ENCODE assay signal across 13 mouse cellular contexts in genomic region chr4:136186739-136187472, GRCm38 (mm10). TPM values are rescaled to one million over a fixed set of nuclear protein-coding genes. Genes with fewer than 3 reads are reported as not detected.
DNase-seq lines count a peak whose midpoint lies in the region; ATAC-seq and TF ChIP-seq lines count a peak whose summit lies in the region.
"Had no signal": no experiment of that assay in that cellular context is flagged by ENCODE, and none has a peak within 500 bp of the region (broad histone marks: within the 10 kb centered on the region; RNA-seq: fewer than 3 reads in every experiment).

No protein-coding gene starts in this region.

- H3K27me3 ChIP-seq in G1E (ENCODE audit: insufficient read depth, low read length): no peaks in the 10 kb centered on the region
- no peaks in the 10 kb centered on the region for H3K27me3 ChIP-seq in intestine, embryonic 14.5 days (replicated peaks; ENCODE audit: control insufficient read depth, insufficient read depth, low read length)
- H3K27me3 ChIP-seq in liver, embryonic 11.5 days (replicated peaks; ENCODE audit: control insufficient read depth, insufficient read depth, low read length): no peaks in the 10 kb centered on the region
- no peaks in the 10 kb centered on the region for H3K27me3 ChIP-seq in midbrain, embryonic 11.5 days (ENCODE audit: control insufficient read depth, insufficient read depth, low read length)
- H3K27me3 ChIP-seq in limb, embryonic 10.5 days (ENCODE audit: low read depth, poor library complexity, severe bottlenecking): no peaks in the 10 kb centered on the region
- H3K27me3 ChIP-seq: CH12.LX had no signal

- intact Hi-C loops in left cerebral cortex, adult 2 months (cut with DNase I): no loop called here

- no peak for TF ChIP-seq CTCF in G1E (IDR thresholded peaks at IDR 0.05; ENCODE audit: low read depth, low read length)
- TF ChIP-seq CTCF in left cerebral cortex, adult 2 months (IDR thresholded peaks at IDR 0.05): no peak

- no peak for ATAC-seq in G1E (ENCODE audit: extremely low read depth, insufficient number of reproducible peaks, low FRiP score, poor library complexity, severe bottlenecking)
- ATAC-seq in intestine, embryonic 14.5 days (replicated peaks; ENCODE audit: low FRiP score, low TSS enrichment, low read depth): peak; percentile 60
- no peak for ATAC-seq in liver, embryonic 11.5 days (replicated peaks; ENCODE audit: low FRiP score)
- no peak for ATAC-seq in midbrain, embryonic 11.5 days (ENCODE audit: low FRiP score)

- no peak overlapping the region for H3K9ac ChIP-seq in intestine, embryonic 14.5 days (ENCODE audit: low read length)
- no peak overlapping the region for H3K9ac ChIP-seq in liver, embryonic 11.5 days (ENCODE audit: low read depth, low read length)
- no peak overlapping the region for H3K9ac ChIP-seq in midbrain, embryonic 11.5 days (ENCODE audit: low read length)

- H3K9me3 ChIP-seq in G1E (replicated peaks): no peaks in the 10 kb centered on the region
- no peaks in the 10 kb centered on the region for H3K9me3 ChIP-seq in intestine, embryonic 14.5 days (ENCODE audit: control insufficient read depth, low read length)
- H3K9me3 ChIP-seq in liver, embryonic 11.5 days (ENCODE audit: control insufficient read depth, low read length): no peaks in the 10 kb centered on the region
- no peaks in the 10 kb centered on the region for H3K9me3 ChIP-seq in midbrain, embryonic 11.5 days (ENCODE audit: control insufficient read depth, low read length)
- H3K9me3 ChIP-seq in limb, embryonic 10.5 days (replicated peaks): no peaks in the 10 kb centered on the region
- H3K9me3 ChIP-seq: forebrain, embryonic 10.5 days had no signal

- H3K4me1 ChIP-seq in G1E (ENCODE audit: insufficient read depth, low read depth, low read length): peaks cover 40% of the 10 kb centered on the region
- no peaks in the 10 kb centered on the region for H3K4me1 ChIP-seq in intestine, embryonic 14.5 days (replicated peaks; ENCODE audit: control insufficient read depth, insufficient read depth, low read length)
- peaks cover 23% of the 10 kb centered on the region for H3K4me1 ChIP-seq in liver, embryonic 11.5 days (replicated peaks; ENCODE audit: control insufficient read depth, insufficient read depth, low read length)
- H3K4me1 ChIP-seq in midbrain, embryonic 11.5 days (ENCODE audit: control insufficient read depth, insufficient read depth, low read length): no peaks in the 10 kb centered on the region
- no peaks in the 10 kb centered on the region for H3K4me1 ChIP-seq in limb, embryonic 10.5 days
- H3K4me1 ChIP-seq: forebrain, embryonic 10.5 days had no signal

- 0 out of 2 replicates have a peak overlapping the region, but pooled peaks have one; percentile 0 for H3K4me3 ChIP-seq in G1E (ENCODE audit: low read depth, low read length)
- H3K4me3 ChIP-seq in intestine, embryonic 14.5 days (ENCODE audit: low read depth, low read length): no peak overlapping the region
- H3K4me3 ChIP-seq in liver, embryonic 11.5 days (ENCODE audit: low read depth, low read length): no peak overlapping the region
- H3K4me3 ChIP-seq in midbrain, embryonic 11.5 days (ENCODE audit: low read depth, low read length): no peak overlapping the region
- no peak overlapping the region for H3K4me3 ChIP-seq in limb, embryonic 10.5 days
- H3K4me3 ChIP-seq in left cerebral cortex, adult 2 months: no peak overlapping the region
- H3K4me3 ChIP-seq: forebrain, embryonic 10.5 days; layer of hippocampus, adult 2 months had no signal

- H3K27ac ChIP-seq in intestine, embryonic 14.5 days (ENCODE audit: low read depth): no peak overlapping the region
- H3K27ac ChIP-seq in liver, embryonic 11.5 days (ENCODE audit: low read depth, low read length): no peak overlapping the region
- no peak overlapping the region for H3K27ac ChIP-seq in midbrain, embryonic 11.5 days (ENCODE audit: low read depth, low read length)
- no peak overlapping the region for H3K27ac ChIP-seq in limb, embryonic 10.5 days
- H3K27ac ChIP-seq in left cerebral cortex, adult 2 months: no peak overlapping the region
- H3K27ac ChIP-seq: forebrain, embryonic 10.5 days; layer of hippocampus, adult 2 months had no signal

- H3K36me3 ChIP-seq in G1E (replicated peaks): peaks cover 97% of the 10 kb centered on the region
- H3K36me3 ChIP-seq in intestine, embryonic 14.5 days (ENCODE audit: control insufficient read depth, insufficient read depth, low read length): peaks cover 16% of the 10 kb centered on the region; the same call in 1 of the 2 replicates
- H3K36me3 ChIP-seq in liver, embryonic 11.5 days (ENCODE audit: control insufficient read depth, insufficient read depth, low read length): peaks cover 12% of the 10 kb centered on the region; the same call in 1 of the 2 replicates
- no peaks in the 10 kb centered on the region for H3K36me3 ChIP-seq in midbrain, embryonic 11.5 days (ENCODE audit: control insufficient read depth, insufficient read depth, low read length)
- H3K36me3 ChIP-seq in limb, embryonic 10.5 days: peaks cover 69% of the 10 kb centered on the region

- peak overlapping the region; percentile 1 for H3K4me2 ChIP-seq in intestine, embryonic 14.5 days (ENCODE audit: low read length)
- H3K4me2 ChIP-seq in liver, embryonic 11.5 days: peak overlapping the region; percentile 21
- no peak overlapping the region for H3K4me2 ChIP-seq in midbrain, embryonic 11.5 days

- 75% methylated on average over 23 of the region's 23 CpGs for WGBS in intestine, embryonic 14.5 days
- 75% methylated on average over 23 of the region's 23 CpGs for WGBS in liver, embryonic 11.5 days
- 92% methylated on average over 23 of the region's 23 CpGs for WGBS in midbrain, embryonic 11.5 days
- 88% methylated on average over 23 of the region's 23 CpGs for WGBS in limb, embryonic 10.5 days

- no peak for DNase-seq in G1E (ENCODE audit: low spot score)
- no peak for DNase-seq in intestine, embryonic 14.5 days (ENCODE audit: low spot score)
- DNase-seq in liver, embryonic 11.5 days (ENCODE audit: low spot score): no peak
- peak; percentile 64 for DNase-seq in lung, postnatal 14 days
- no peak for DNase-seq in midbrain, embryonic 11.5 days (ENCODE audit: low spot score, missing footprints)
- no peak for DNase-seq in limb, embryonic 10.5 days (ENCODE audit: low spot score)
- no peak for DNase-seq in left cerebral cortex, adult 2 months (ENCODE audit: extremely low spot score in 1 of 2, low spot score in 2 of 2)
- DNase-seq in cerebellum, adult 11 months: no peak
- DNase-seq: heart, postnatal 4 days; right cerebral cortex, adult 18-20 months had no signal

RNA-seq across cellular contexts. Expression of gene E2f2, which starts 14.7 kb away (rescaled TPM):
- total RNA-seq in G1E (2014; fragmentation: Nextera tagmentation) (29.9 and 70.3 TPM in 2 replicates), G1E (2017) (14.1 and 16.3 TPM in 2 replicates)
- 45.6 and 45.9 TPM in 2 replicates for polyA plus RNA-seq in G1E (2012)
- polyA plus RNA-seq in intestine, embryonic 14.5 days (2014; fragmentation: Nextera tagmentation; extraction: Ambion mirVana): 4.1 and 5.0 TPM in 2 replicates
- 9.0 and 9.2 TPM in 2 replicates for polyA plus RNA-seq in liver, embryonic 11.5 days (2014; fragmentation: Nextera tagmentation; extraction: Ambion mirVana)
- 6.8 and 8.0 TPM in 2 replicates for polyA plus RNA-seq in midbrain, embryonic 11.5 days (2014; fragmentation: Nextera tagmentation; extraction: Ambion mirVana)
- polyA plus RNA-seq in limb, embryonic 10.5 days (2016; fragmentation: Nextera tagmentation; extraction: Ambion mirVana): 6.4 and 7.3 TPM in 2 replicates
- total RNA-seq in left cerebral cortex, adult 2 months (2021): 1 to 10 TPM in 1 of 2 experiments, under 1 TPM in 1; 0.36 to 1.3 TPM

RNA-seq across cellular contexts. Expression of gene Asap3, which starts 19.3 kb away (rescaled TPM):
- total RNA-seq in G1E (2014; fragmentation: Nextera tagmentation) (0.30 TPM in 1 of 2 replicates, not detected in the other), G1E (2017) (0.05 and 0.06 TPM in 2 replicates)
- polyA plus RNA-seq in G1E (2012): 0.04 and 0.05 TPM in 2 replicates
- 4.6 and 4.9 TPM in 2 replicates for polyA plus RNA-seq in intestine, embryonic 14.5 days (2014; fragmentation: Nextera tagmentation; extraction: Ambion mirVana)
- 1.8 and 2.9 TPM in 2 replicates for polyA plus RNA-seq in liver, embryonic 11.5 days (2014; fragmentation: Nextera tagmentation; extraction: Ambion mirVana)
- 2.8 and 3.2 TPM in 2 replicates for polyA plus RNA-seq in midbrain, embryonic 11.5 days (2014; fragmentation: Nextera tagmentation; extraction: Ambion mirVana)
- 2.3 and 3.7 TPM in 2 replicates for polyA plus RNA-seq in limb, embryonic 10.5 days (2016; fragmentation: Nextera tagmentation; extraction: Ambion mirVana)
- total RNA-seq in left cerebral cortex, adult 2 months (2021): 1 to 10 TPM; 2.2 to 2.4 TPM

RNA-seq across cellular contexts. Expression of gene Id3, which starts 43.6 kb away (rescaled TPM):
- not detected in 2 replicates for total RNA-seq in G1E (2014; fragmentation: Nextera tagmentation)
- 0.22 TPM in 1 of 2 replicates, not detected in the other for total RNA-seq in G1E (2017)
- polyA plus RNA-seq in G1E (2012): not detected in 2 replicates
- 325 and 351 TPM in 2 replicates for polyA plus RNA-seq in intestine, embryonic 14.5 days (2014; fragmentation: Nextera tagmentation; extraction: Ambion mirVana)
- polyA plus RNA-seq in liver, embryonic 11.5 days (2014; fragmentation: Nextera tagmentation; extraction: Ambion mirVana): 191 and 200 TPM in 2 replicates
- polyA plus RNA-seq in midbrain, embryonic 11.5 days (2014; fragmentation: Nextera tagmentation; extraction: Ambion mirVana): 500 and 543 TPM in 2 replicates
- 375 and 475 TPM in 2 replicates for polyA plus RNA-seq in limb, embryonic 10.5 days (2016; fragmentation: Nextera tagmentation; extraction: Ambion mirVana)
- 10 to 100 TPM; 26.8 to 36.1 TPM for total RNA-seq in left cerebral cortex, adult 2 months (2021)

Comparison
In these comparisons a context has a peak if more than half of its experiments do, and no peak if none do; other contexts are left out.
1. RNA of gene Id3, which starts 43.6 kb away (polyA plus RNA-seq): 500 to 543 TPM in midbrain, embryonic 11.5 days, 375 to 475 TPM in limb, embryonic 10.5 days, 325 to 351 TPM in intestine, embryonic 14.5 days and 191 to 200 TPM in liver, embryonic 11.5 days; not detected in G1E; every median in the first group is over 100 times any median in the second.